ENCODE assay signal across 17 mouse cellular contexts in genomic region chr3:98934041-98934440, GRCm38 (mm10). TPM values are rescaled to one million over a fixed set of nuclear protein-coding genes. Genes with fewer than 3 reads are reported as not detected.
"Had no signal": no experiment of that assay in that cellular context is flagged by ENCODE, and none has a peak within 500 bp of the region (broad histone marks: within the 10 kb centered on the region; RNA-seq: fewer than 3 reads in every experiment).

No protein-coding gene starts in this region.

- H3K27ac ChIP-seq: hindbrain, embryonic 13.5 days; hindbrain, postnatal 0 days; limb, embryonic 13.5 days; liver, embryonic 14.5 days; lung, embryonic 15.5 days; midbrain, embryonic 12.5 days; neural tube, embryonic 13.5 days; stomach, embryonic 15.5 days had no signal

- H3K9ac ChIP-seq: hindbrain, embryonic 13.5 days; limb, embryonic 13.5 days; liver, embryonic 14.5 days; lung, embryonic 15.5 days; midbrain, embryonic 12.5 days; neural tube, embryonic 13.5 days; stomach, embryonic 15.5 days had no signal

- H3K27me3 ChIP-seq: hindbrain, embryonic 13.5 days; limb, embryonic 13.5 days; lung, embryonic 15.5 days; midbrain, embryonic 12.5 days; neural tube, embryonic 13.5 days; stomach, embryonic 15.5 days had no signal

- ATAC-seq: hindbrain, postnatal 0 days; midbrain, embryonic 16.5 days had no signal

- H3K4me2 ChIP-seq: hindbrain, embryonic 13.5 days; limb, embryonic 13.5 days; lung, embryonic 15.5 days; midbrain, embryonic 12.5 days; neural tube, embryonic 13.5 days; stomach, embryonic 15.5 days had no signal

- H3K36me3 ChIP-seq: hindbrain, embryonic 13.5 days; limb, embryonic 13.5 days; lung, embryonic 15.5 days; midbrain, embryonic 12.5 days; neural tube, embryonic 13.5 days; stomach, embryonic 15.5 days had no signal

- DNase-seq: layer of hippocampus, postnatal 36 days; lung, postnatal 14 days; retina, postnatal 1 day; thymus, adult 2 months; thymus, postnatal 25 days had no signal

- H3K9me3 ChIP-seq: hindbrain, embryonic 13.5 days; limb, embryonic 13.5 days; lung, embryonic 15.5 days; midbrain, embryonic 12.5 days; neural tube, embryonic 13.5 days; stomach, embryonic 15.5 days had no signal

- H3K4me3 ChIP-seq: hindbrain, embryonic 13.5 days; limb, embryonic 13.5 days; lung, embryonic 15.5 days; midbrain, embryonic 12.5 days; neural tube, embryonic 13.5 days; stomach, embryonic 15.5 days had no signal

- H3K4me1 ChIP-seq: hindbrain, embryonic 13.5 days; lung, embryonic 15.5 days; midbrain, embryonic 12.5 days; neural tube, embryonic 13.5 days; stomach, embryonic 15.5 days had no signal

RNA-seq across cellular contexts. Expression of gene Hao2, which starts 41.0 kb away (rescaled TPM):
- total RNA-seq: hindbrain, postnatal 0 days; layer of hippocampus, postnatal 36 days; left cerebral cortex, adult 8-10 months; left cerebral cortex, postnatal 36 days; megakaryocyte-erythroid progenitor cell, adult 5-6 weeks had no signal
- polyA plus RNA-seq: hindbrain, embryonic 13.5 days; hindbrain, postnatal 0 days; midbrain, embryonic 12.5 days; midbrain, embryonic 16.5 days; neural tube, embryonic 13.5 days had no signal
